Mouse (Mus musculus) thymus, adult 2 months (tissue): ENCODE results near the gene Atxn10. TPM values are rescaled to one million over a fixed set of nuclear protein-coding genes. Genes with fewer than 3 reads are reported as not detected.

Source experiments
- DNase-seq: peaks from one replicate; pipeline ENCODE4 v3.0.0; 2021
- H3K27ac ChIP-seq: fragments of 200-500 bp; 2 replicates; pipeline ENCODE4 v1.5.1; 2012; ENCODE audit warnings: low read length, control low read depth; ENCODE audit not compliant: control insufficient read depth, insufficient read depth
- H3K27me3 ChIP-seq: fragments of 200-500 bp; 2 replicates; pipeline ENCODE4 v1.6.1; 2012; ENCODE audit warnings: mild to moderate bottlenecking, low read length, moderate library complexity, mixed read lengths; ENCODE audit not compliant: control insufficient read depth, insufficient read depth
- H3K36me3 ChIP-seq: fragments of 200-500 bp; 2 replicates; pipeline ENCODE4 v1.6.1; 2012; ENCODE audit warnings: mild to moderate bottlenecking, low read length, moderate library complexity; ENCODE audit not compliant: control insufficient read depth, insufficient read depth
- H3K4me1 ChIP-seq: fragments of 200-500 bp; replicated peaks from 2 replicates; pipeline ENCODE4 v1.6.1; 2012; ENCODE audit warnings: low read length; ENCODE audit not compliant: control insufficient read depth, insufficient read depth
- H3K4me3 ChIP-seq: fragments of 200-500 bp; 2 replicates; pipeline ENCODE4 v1.5.1; 2012; ENCODE audit warnings: mild to moderate bottlenecking, low read length, control low read depth, moderate library complexity; ENCODE audit not compliant: control insufficient read depth, insufficient read depth
- CTCF ChIP-seq: fragments of 200-500 bp; IDR thresholded peaks from 2 replicates; pipeline ENCODE4 v1.5.1; 2012; ENCODE audit warnings: mild to moderate bottlenecking, control low read depth, low read length, moderate library complexity, borderline replicate concordance; ENCODE audit not compliant: control insufficient read depth, poor library complexity, insufficient read depth; ENCODE audit errors: extremely low read depth
- POLR2A ChIP-seq: fragments of 200-500 bp; IDR thresholded peaks from 2 replicates; pipeline ENCODE4 v1.6.1; 2012; ENCODE audit warnings: mild to moderate bottlenecking, low read length, control low read depth, moderate library complexity; ENCODE audit not compliant: control insufficient read depth, poor library complexity, insufficient read depth; ENCODE audit errors: extremely low read depth
- WGBS: fragments of 180-500 bp; shearing (Covaris S2); methylation state at CpG from one replicate; pipeline ENCODE4 v1.1.7; 2018; 5-methylcytosine and 5-hydroxymethylcytosine counted together
- polyA plus RNA-seq: library from polyadenylated mRNA; depleted of rRNA; stranded (reverse); fragments of >200 nt; gene quantifications from 2 replicates; pipeline ENCODE4 v1.2.3, GENCODE M21; 2012

Gene Atxn10
- polyA plus RNA-seq, 1 experiment, result 112 TPM

GRCm38 (mm10) chr15:85414620-85415019 is 78.6 kb downstream of the Atxn10 start:
- Histone ChIP-seq H3K36me3 (no peaks in the 10 kb centered on the region), H3K4me3 (no peak overlapping the region), H3K4me1 (peaks cover 15% of the 10 kb centered on the region), H3K27ac (no peak overlapping the region), H3K27me3 (no peaks in the 10 kb centered on the region)
- no peak for TF ChIP-seq CTCF
- TF ChIP-seq POLR2A, result no peak
- no peak for DNase-seq
- 88% methylated on average over 2 of the region's 2 CpGs for whole genome bisulfite sequencing

GRCm38 (mm10) chr15:85420686-85421085 is 84.6 kb downstream of the Atxn10 start:
- no peaks in the 10 kb centered on the region for H3K36me3 ChIP-seq
- H3K27me3 ChIP-seq, result no peaks in the 10 kb centered on the region
- WGBS, result 93% methylated on average over 2 of the region's 2 CpGs
- no peak for TF ChIP-seq POLR2A
- TF ChIP-seq CTCF, result no peak
- no peaks in the 10 kb centered on the region for H3K4me1 ChIP-seq
- H3K4me3 ChIP-seq, result no peak overlapping the region
- no peak for DNase-seq
- no peak overlapping the region for H3K27ac ChIP-seq

GRCm38 (mm10) chr15:85424197-85424596 is 88.2 kb downstream of the Atxn10 start:
- 95% methylated on average over 3 of the region's 3 CpGs for WGBS
- Histone ChIP-seq H3K36me3 (no peaks in the 10 kb centered on the region), H3K4me1 (no peaks in the 10 kb centered on the region), H3K27ac (no peak overlapping the region), H3K4me3 (no peak overlapping the region), H3K27me3 (no peaks in the 10 kb centered on the region)
- TF ChIP-seq CTCF (no peak), POLR2A (no peak)
- no peak for DNase-seq

- Histone ChIP-seq H3K4me1 (no peaks in the 10 kb centered on the region), H3K36me3 (no peaks in the 10 kb centered on the region), H3K4me3 (no peak overlapping the region), H3K27me3 (no peaks in the 10 kb centered on the region), H3K27ac (no peak overlapping the region)
- WGBS, result 95% methylated on average over 6 of the region's 6 CpGs
- TF ChIP-seq POLR2A (no peak), CTCF (no peak)
- no peak for DNase-seq
Measured at GRCm38 (mm10) chr15:85428140-85428539, 92.1 kb downstream of the Atxn10 start.

- no peak for DNase-seq
- TF ChIP-seq POLR2A (no peak), CTCF (no peak)
- Histone ChIP-seq H3K4me1 (no peaks in the 10 kb centered on the region), H3K27me3 (no peaks in the 10 kb centered on the region), H3K4me3 (no peak overlapping the region), H3K36me3 (peaks cover 11% of the 10 kb centered on the region; the same call in 1 of the 2 replicates), H3K27ac (no peak overlapping the region)
- 98% methylated on average over 3 of the region's 3 CpGs for WGBS
Measured at GRCm38 (mm10) chr15:85442568-85442967, 106.5 kb downstream of the Atxn10 start.

GRCm38 (mm10) chr15:85446652-85447051 is 110.6 kb downstream of the Atxn10 start:
- H3K4me1 ChIP-seq, result no peaks in the 10 kb centered on the region
- no peaks in the 10 kb centered on the region for H3K36me3 ChIP-seq
- H3K27me3 ChIP-seq, result no peaks in the 10 kb centered on the region
- TF ChIP-seq CTCF, result no peak
- TF ChIP-seq POLR2A, result no peak
- H3K4me3 ChIP-seq, result no peak overlapping the region
- 92% methylated on average over 3 of the region's 3 CpGs for WGBS
- no peak for DNase-seq
- no peak overlapping the region for H3K27ac ChIP-seq

- no peaks in the 10 kb centered on the region for H3K36me3 ChIP-seq
- WGBS, result 93% methylated on average over 8 of the region's 8 CpGs
- no peaks in the 10 kb centered on the region for H3K27me3 ChIP-seq
- TF ChIP-seq POLR2A (no peak), CTCF (no peak)
- no peaks in the 10 kb centered on the region; the same call in 1 of the 2 replicates for H3K4me1 ChIP-seq
- H3K27ac ChIP-seq, result no peak overlapping the region
- DNase-seq, result no peak
- no peak overlapping the region for H3K4me3 ChIP-seq
Measured at GRCm38 (mm10) chr15:85456891-85457290, 120.8 kb downstream of the Atxn10 start.
